Mouse (Mus musculus): ENCODE results near the gene Slc35f4. TPM values are rescaled to one million over a fixed set of nuclear protein-coding genes. Genes with fewer than 3 reads are reported as not detected.

Slc35f4 gene
- total and polyA plus RNA-seq, 2 experiments: not detected

- TF ChIP-seq POLR2A (IDR thresholded peaks at IDR 0.05; ENCODE audit: extremely low read depth, insufficient read depth, low read length): no peak
- TF ChIP-seq CTCF (IDR thresholded peaks at IDR 0.05; ENCODE audit: low read depth, low read length): no peak
- Histone ChIP-seq H3K9ac (ENCODE audit: low read depth, low read length) (no peak overlapping the region), H3K27me3 (ENCODE audit: control insufficient read depth, insufficient read depth, low read length) (no peaks in the 10 kb centered on the region), H3K36me3 (ENCODE audit: control insufficient read depth, insufficient read depth, low read length) (no peaks in the 10 kb centered on the region), H3K79me2 (ENCODE audit: control insufficient read depth, insufficient read depth, low read length) (no peaks in the 10 kb centered on the region), H3K4me3 (ENCODE audit: insufficient read depth, low read depth, low read length) (no peak overlapping the region), H3K27ac (replicated peaks; ENCODE audit: insufficient read depth, low read depth, low read length) (no peak overlapping the region), H3K4me1 (ENCODE audit: control insufficient read depth, insufficient read depth, low read length) (no peaks in the 10 kb centered on the region)
- DNase-seq (ENCODE audit: extremely low read depth, low read depth, low spot score): no peak
- WGBS: 70% methylated on average over 5 of the region's 5 CpGs
These were observed 260.4 kb downstream of the Slc35f4 start for GRCm38 (mm10) chr14:49265286-49266002.
